Mouse (Mus musculus): ENCODE data around the gene Arhgef26. TPM values are rescaled to one million over a fixed set of nuclear protein-coding genes. Genes with fewer than 3 reads are reported as not detected.

Arhgef26 gene
- total RNA-seq, 1 experiment from 2014 or later = not detected

DNA sequence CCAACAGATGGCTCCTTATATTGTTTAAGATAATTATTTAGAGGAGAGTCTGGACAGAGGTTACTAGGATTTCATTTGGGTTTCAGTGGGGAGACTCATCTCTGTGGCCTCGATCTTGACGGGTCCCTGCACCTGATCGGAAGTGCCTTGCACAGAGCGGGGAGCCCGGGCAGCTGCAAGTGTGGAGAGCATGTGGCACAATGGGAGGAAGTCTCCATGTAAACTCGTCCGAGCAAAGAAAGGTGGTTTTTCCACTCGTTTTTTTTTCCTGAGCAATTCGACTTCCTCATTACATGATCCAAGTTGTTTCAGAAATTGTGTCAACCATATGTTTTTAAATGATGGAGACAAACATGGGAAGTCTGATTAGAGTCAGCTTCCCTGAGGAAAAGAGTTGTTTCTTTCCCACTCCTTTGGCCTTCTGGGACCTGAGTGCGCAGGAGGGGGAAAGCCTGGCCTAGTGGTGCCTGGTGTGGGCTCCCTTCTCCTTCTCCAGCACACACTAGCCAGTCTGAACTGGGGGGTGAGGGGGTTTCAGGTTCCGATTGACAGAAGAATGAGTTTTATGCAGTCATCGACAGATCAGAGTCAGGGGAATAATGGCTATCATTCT is 105.5 kb downstream of the Arhgef26 start:
- ATAC-seq (replicated peaks; ENCODE audit: low read depth, poor library complexity, severe bottlenecking) = 0 out of 2 replicates have a peak, but pooled peaks have one; percentile 47

DNA sequence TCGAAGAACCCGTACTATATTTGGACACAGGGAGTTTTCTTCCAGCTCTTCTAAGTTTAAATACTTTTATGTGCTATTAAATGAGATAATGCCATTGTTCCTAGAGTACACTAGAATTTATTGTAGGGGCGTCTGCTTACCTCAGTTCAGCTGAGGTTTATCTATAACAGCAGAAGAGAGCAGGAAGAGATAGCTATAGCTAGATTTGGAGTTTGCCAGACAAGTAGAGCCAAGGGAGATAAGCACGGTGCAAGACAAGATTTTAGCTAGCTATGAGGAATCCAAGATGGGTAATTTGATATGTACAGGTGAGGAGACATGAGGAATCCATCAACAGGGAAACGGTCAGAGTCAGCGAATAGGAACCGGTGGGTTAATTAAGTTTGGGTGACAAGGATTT is 108.1 kb downstream of the Arhgef26 start:
- no peak for ATAC-seq (replicated peaks; ENCODE audit: low read depth, poor library complexity, severe bottlenecking)

DNA sequence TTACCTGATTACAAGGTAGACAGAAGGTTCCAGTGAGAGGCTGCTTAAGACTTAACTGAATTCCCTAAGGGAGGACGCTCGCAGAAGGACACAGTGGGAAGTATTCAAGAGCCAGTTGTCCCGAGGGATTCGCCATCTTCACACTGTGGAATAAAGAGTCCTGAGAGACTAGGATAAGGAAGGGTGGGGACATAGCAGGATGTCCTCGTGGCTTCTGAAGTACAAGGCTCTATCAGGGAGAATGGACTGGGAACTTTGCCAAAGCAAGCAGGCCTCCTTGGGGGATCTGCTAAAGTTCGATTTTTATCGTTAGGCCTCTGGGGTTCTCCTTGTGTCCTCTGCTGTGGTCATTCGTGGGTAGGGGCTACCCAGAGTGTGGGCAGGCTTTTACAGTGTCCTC is 109.0 kb downstream of the Arhgef26 start:
- ATAC-seq (replicated peaks; ENCODE audit: low read depth, poor library complexity, severe bottlenecking) = no peak

DNA sequence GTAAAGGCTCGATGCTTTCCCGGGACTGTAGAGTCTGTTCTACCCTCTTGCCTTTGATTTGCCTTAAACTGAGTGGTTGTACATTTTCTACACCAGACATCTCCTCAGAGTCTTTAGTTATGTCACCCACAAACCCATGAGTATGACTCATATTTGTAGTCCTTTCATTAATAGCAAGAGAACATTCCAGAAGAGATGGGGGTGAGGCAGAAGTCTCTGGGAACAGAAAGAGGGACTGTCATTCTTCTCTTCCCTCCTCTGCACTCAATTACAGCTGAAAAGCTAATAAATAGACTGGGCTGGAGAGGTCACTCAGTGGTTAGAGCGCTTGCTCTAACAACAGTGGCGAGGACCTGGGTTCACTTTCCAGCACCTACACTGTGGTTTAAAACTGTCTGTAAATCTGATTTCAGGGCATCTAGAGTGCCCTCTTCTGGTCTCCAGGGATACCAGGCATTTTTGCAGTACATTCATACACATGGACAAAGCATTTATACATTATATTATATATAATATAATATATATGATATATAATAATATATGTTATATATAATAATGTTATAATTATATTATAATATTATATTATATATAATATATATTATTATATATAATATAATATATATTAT is 111.8 kb downstream of the Arhgef26 start:
- no peak for ATAC-seq (replicated peaks; ENCODE audit: low read depth, poor library complexity, severe bottlenecking)

DNA sequence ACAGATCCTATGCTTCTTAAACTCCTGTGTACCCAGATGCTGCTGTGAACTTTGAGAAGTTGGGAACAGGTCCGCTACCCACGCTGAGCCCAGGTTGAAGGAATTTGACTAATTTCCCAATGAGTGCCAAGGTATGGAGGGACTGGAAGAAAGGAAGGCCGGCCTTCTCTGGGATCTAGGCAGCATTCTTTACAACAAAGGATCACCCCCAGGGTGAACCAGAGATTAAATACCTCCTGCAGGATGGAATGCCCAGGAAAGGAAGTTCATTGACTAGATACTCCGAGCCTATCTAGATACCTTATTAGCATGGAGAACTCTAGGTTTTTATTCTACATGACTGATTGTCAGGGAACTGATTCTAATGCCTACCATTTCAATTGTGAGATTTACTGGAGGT is 114.8 kb downstream of the Arhgef26 start:
- no peak for ATAC-seq (replicated peaks; ENCODE audit: low read depth, poor library complexity, severe bottlenecking)

DNA sequence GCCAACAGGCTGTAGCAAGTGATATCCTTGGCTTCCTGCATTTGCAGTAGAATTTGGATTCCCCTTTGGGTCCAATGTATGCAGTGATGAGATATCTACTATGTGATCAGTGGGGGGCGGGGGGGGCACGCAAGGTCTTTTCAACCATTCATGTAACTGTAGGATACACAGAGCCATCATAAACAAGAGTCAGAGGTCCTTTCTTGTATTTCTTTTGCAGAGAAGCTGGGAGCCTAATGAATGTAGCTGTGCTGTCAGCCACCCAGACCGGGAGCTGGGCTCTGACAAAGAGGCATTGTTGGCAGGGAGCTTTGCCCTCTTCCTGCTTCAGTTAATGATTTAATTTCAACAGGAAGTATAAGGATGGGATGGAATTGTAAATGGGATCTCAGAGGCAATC is 116.0 kb downstream of the Arhgef26 start:
- no peak for ATAC-seq (replicated peaks; ENCODE audit: low read depth, poor library complexity, severe bottlenecking)

DNA sequence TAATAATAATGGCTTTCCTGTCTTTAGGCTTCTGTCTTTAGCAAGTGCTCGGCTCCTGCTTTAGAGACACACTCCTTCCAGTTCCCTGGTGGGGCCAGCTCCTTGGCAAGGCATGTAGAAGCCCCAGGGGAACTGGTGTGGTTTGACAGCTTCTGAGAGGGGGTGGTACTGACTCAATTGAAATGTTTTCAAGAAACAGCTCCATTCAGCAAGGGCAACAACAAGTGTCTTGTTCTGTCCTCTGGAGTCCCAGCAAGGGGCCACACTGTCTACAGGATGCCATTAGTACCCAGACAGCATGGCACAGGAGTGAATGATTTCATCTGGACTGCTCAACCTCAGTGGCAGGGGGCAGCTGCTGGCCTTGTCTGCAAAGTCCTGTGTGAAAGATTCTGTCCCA is 117.7 kb downstream of the Arhgef26 start:
- no peak for ATAC-seq (replicated peaks; ENCODE audit: low read depth, poor library complexity, severe bottlenecking)

DNA sequence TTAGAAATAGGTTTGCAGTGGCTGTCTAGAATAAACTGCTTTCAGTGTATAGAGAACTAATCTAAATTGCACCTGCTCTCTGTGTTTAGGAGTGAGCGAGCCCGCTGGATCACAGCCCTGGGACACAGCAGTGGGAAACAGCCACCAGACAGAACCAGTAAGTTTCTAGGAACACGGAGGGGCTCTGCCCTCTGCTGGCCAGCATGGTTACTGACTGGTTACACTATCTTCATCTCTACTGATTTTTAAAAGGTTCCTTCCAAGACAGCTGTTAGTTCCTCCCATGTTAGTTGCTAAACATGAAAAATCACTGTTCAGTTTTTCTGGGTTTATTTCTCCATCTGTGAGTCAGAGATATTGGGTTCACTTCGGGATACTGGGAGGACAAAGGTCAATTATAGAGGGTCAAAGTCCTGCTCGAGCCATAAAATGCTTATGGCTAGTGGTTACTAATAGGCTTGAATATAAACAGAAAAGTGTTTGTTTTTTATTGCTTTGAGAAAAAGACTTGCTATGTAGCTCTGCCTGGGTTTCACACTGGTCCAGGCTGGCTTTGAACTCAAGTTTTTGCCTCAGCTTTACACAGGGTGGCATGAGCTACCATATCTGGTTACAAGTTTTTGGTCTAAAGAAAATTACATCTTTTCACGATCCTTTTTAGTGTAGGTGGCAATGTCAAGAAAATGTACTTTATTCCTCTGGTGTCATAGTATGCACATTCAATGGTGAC is 120.3 kb downstream of the Arhgef26 start:
- ATAC-seq (replicated peaks; ENCODE audit: low read depth, poor library complexity, severe bottlenecking) = peak; percentile 89

DNA sequence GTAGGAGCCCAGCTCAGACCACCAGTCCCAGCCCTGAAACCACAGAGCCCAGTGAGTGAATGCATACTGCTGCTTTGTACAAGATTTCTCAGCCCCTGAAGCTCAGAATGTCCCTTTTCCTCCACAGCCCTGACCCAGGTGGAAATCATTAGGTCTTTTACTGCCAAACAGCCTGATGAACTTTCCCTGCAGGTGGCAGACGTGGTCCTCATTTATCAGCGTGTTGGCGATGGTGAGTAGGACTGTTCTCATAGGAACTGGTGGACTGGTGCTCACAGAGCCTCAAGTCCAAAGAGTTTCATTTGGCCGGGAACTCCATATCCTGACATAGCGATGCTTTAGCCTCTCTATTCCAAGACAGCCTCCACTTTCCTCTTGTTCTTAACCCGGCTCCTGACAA is 121.3 kb downstream of the Arhgef26 start:
- no peak for ATAC-seq (replicated peaks; ENCODE audit: low read depth, poor library complexity, severe bottlenecking)

DNA sequence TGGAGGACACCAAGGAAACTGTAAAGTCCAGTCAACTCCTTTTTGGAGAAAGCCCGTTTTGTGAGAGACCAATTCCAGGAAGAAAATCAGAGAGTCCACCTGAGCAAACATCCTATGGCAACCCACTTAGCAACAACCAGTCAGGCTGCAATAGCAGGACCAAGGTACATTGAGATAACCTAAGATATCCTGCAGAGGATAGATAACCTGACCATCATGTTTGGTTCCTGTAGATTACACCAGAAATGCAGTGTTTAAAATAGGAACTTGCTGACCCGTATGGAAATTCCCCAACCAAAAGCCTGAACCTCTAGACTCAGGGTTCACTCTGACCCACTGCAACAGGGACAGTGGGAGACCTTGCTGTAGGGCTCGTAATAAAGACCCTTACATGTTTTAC is 126.1 kb downstream of the Arhgef26 start:
- ATAC-seq (replicated peaks; ENCODE audit: low read depth, poor library complexity, severe bottlenecking) = no peak

DNA sequence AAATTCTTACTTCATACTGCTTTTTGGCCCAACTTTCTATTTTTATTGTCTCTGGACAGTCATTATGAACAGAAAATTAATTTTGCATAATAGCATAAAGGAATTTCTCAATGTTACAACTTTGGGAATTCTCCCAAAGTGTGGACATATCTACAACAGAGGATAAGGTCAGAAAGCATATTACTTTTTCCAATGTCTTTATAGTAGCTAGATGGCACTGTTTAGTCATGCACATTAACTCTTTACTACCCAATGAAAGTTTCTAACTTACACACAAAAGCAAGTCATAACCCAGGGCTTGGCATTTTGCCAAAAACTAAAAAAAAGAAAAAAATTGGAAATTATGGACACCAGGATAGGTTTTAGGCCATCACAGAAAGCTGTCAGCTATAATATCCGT is 132.0 kb downstream of the Arhgef26 start:
- ATAC-seq (replicated peaks; ENCODE audit: low read depth, poor library complexity, severe bottlenecking) = no peak

DNA sequence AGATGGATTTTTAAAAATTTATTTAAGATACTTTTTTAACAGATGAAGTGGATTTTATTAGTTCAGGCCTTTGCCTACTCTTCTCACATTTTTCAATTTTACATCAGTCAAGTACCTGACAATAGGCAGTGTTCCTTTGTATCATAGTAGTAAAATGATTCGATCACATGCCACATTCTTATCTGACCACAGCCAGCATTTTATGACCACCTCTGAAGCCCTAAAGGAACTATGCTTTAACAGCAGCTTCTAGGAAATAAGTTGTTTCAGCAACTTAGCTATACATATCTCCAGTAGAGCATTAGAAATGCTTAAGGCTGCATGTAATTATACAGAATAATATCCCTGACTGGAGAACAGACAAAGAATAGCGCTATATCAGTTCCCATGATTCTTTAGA is 146.2 kb downstream of the Arhgef26 start:
- ATAC-seq (replicated peaks; ENCODE audit: low read depth, poor library complexity, severe bottlenecking) = no peak

DNA sequence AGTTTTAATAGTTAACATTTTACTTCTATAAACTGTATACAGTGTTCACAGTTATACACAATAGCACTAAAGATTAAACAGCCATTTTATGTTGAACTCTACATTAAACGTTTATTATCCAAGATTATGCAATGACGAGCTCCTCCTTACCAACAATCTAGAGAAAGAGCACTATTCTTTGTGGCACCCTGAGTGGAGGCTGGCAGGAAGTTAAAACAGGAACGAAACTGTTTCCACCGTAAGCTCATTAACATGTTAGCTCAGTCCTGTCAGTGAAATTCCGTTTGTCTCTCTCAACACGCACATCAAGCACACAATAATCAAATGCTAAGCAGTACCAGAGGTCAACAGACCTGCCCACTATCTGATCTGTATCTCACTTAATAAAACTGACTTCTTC is 154.4 kb downstream of the Arhgef26 start:
- peak; percentile 91 for ATAC-seq (replicated peaks; ENCODE audit: low read depth, poor library complexity, severe bottlenecking)

DNA sequence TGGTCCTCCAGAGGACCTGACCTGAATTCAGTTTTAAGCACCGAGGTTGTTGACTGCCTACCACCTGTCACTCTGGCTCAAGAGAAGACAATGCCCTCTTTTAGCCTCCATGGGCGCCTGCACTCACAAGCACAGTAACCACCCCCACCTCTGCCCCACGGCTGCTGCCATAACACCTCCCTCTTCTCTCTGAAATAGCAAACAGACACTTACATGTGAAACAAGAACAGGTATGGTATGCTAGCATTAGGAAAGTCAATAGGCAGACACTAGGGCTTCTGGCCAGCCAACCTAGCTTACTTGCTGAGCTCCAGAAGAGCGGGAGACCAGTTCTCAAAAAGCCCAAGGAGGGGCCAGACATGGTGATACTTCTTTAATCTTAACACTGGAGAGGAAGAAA is 161.2 kb downstream of the Arhgef26 start:
- no peak for ATAC-seq (replicated peaks; ENCODE audit: low read depth, poor library complexity, severe bottlenecking)

DNA sequence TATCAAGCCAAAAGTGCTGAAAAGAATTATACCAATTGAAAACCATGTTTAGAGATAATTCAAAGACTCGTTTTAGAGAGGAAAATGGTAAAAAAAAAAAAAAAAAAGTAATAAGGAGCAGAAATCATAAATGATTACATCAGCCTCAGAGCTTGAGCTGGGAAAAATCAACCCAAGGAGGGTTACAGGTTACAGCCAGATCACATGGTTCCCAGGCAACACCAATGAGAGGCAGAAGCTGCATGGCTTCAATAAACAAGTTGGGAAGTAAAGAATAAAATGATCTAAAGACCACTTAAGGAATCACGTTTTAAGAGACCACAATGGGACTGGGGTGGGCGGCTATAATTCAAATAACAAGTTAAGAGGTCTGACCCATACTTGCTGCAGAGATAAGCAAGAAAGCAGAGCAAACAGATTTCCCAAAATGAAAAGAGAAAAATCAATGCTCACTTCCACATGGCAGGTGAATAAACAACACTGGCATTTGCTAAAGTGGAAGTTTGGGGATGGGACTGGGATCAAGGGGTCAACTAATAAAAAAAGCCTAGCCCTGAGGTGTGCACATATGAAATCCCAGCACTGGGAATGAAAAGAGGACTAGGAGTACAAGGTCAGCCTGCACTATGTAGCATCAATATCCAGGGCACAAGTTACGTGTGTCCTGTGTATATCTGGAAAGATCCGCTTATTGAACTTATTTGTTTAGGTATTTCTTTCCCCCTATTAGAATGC is 167.2 kb downstream of the Arhgef26 start:
- no peak for ATAC-seq (replicated peaks; ENCODE audit: low read depth, poor library complexity, severe bottlenecking)

DNA sequence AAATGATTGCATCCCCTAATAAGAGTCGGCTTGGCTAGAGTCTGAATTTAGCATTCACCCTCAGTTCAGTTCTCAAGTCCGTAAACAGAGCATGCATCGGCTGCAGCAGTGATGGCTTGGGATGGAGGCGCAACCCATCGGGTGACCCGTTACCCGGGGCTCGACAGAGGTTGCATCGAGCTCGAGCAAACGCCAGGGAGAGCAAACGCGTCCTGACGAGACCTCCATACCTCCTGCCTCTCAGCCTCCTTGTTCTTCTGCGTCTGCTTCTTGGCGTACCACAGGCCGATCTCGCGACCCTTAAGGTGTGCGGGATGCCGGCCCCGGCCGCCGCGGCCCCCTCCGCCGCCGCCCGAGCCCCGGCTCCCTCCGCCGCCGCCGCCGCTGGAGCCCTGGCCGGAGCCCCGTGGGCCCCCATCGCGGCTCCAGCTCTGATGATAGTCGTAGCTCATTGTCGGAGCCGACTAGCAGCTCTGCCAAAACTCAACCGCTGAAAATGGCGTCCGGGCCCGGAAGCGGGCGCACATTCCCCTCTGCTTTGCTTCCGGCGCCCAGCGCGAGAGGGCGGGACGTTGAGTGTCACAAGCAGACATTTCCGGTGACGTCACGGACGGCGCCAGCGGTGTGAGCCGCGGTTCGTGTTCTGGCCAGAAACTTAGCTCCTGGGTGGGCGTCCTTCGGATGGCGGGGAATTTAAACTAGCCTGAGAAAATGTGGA is 168.5 kb downstream of the Arhgef26 start, which contains the start of gene Dhx36:
Gene Dhx36 (minus strand): TSS at position 517 of the 718 bp plus-strand sequence.
- ATAC-seq (replicated peaks; ENCODE audit: low read depth, poor library complexity, severe bottlenecking) = peak; percentile 100

DNA sequence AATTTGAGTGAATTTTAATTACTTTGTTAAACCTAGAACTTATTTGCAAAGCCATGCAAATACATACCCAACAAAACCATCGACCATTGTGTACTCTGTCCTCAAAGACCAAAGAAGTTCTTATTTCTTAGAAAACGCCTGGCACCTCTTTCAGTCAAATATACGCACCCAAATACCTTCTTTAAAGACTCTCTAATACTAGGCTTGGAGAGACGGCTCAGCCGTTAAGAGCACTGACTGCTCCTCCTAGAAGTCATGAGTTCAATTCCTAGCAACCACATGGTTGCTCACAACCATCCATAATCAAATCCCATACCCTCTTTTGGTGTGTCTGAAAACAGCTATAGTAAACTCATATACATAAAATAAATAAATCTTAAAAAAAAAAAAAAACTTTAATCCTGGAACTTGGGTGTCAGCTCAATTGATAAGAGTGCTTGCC is 169.1 kb downstream of the Arhgef26 start:
- no peak for ATAC-seq (replicated peaks; ENCODE audit: low read depth, poor library complexity, severe bottlenecking)

Measured in common myeloid progenitor, adult 5-6 weeks (primary cell).